Mouse (Mus musculus) frontal cortex, postnatal 10 days (tissue): ENCODE data around the gene Polr2a.
"Not testable (repeated sequence)": the region's sequence is repeated elsewhere in the genome, so short reads cannot be mapped to it uniquely, and the experiment has no call there.

Source experiments
- DNase-seq, 2 experiments: peaks; one replicate each; pipeline ENCODE4 v3.0.0; 2022; ENCODE audit warnings: low spot score in 2 of 2, mixed read lengths in 1 of 2

The Polr2a gene

GRCm38 (mm10) chr11:69754701-69755100, 3.7 kb downstream of the Polr2a start:
- no peak for DNase-seq

GRCm38 (mm10) chr11:69754233-69754632, 4.2 kb downstream of the Polr2a start:
- DNase-seq = no peak

- DNase-seq = no peak
These were observed 5.8 kb downstream of the Polr2a start for GRCm38 (mm10) chr11:69752686-69753085.

GRCm38 (mm10) chr11:69751635-69752034, 6.8 kb downstream of the Polr2a start:
- no peak for DNase-seq

GRCm38 (mm10) chr11:69731408-69731807, 27.0 kb downstream of the Polr2a start:
- DNase-seq = not testable (repeated sequence)

- no peak for DNase-seq
These were observed 29.4 kb downstream of the Polr2a start for GRCm38 (mm10) chr11:69729063-69729462.

- no peak for DNase-seq
These were observed 32.5 kb downstream of the Polr2a start for GRCm38 (mm10) chr11:69725951-69726350.

GRCm38 (mm10) chr11:69723074-69723473, 35.4 kb downstream of the Polr2a start:
- DNase-seq = no peak

GRCm38 (mm10) chr11:69720852-69721251, 37.6 kb downstream of the Polr2a start:
- DNase-seq = no peak

GRCm38 (mm10) chr11:69719423-69719822, 39.0 kb downstream of the Polr2a start:
- no peak for DNase-seq

GRCm38 (mm10) chr11:69718661-69719060, 39.8 kb downstream of the Polr2a start:
- no peak for DNase-seq

GRCm38 (mm10) chr11:69716953-69717352, 41.5 kb downstream of the Polr2a start:
- DNase-seq = no peak

- no peak for DNase-seq
These were observed 42.5 kb downstream of the Polr2a start for GRCm38 (mm10) chr11:69715929-69716328.

GRCm38 (mm10) chr11:69715482-69715881, 43.0 kb downstream of the Polr2a start:
- DNase-seq = no peak

- no peak for DNase-seq
These were observed 43.7 kb downstream of the Polr2a start for GRCm38 (mm10) chr11:69714636-69715329.

GRCm38 (mm10) chr11:69712954-69713672, 45.3 kb downstream of the Polr2a start:
- DNase-seq = no peak

- DNase-seq = no peak
These were observed 47.4 kb downstream of the Polr2a start for GRCm38 (mm10) chr11:69711082-69711481.

- no peak for DNase-seq
These were observed 48.0 kb downstream of the Polr2a start for GRCm38 (mm10) chr11:69710470-69710869.

GRCm38 (mm10) chr11:69709554-69710446, 48.6 kb downstream of the Polr2a start:
- no peak for DNase-seq

- DNase-seq = no peak
These were observed 49.7 kb downstream of the Polr2a start for GRCm38 (mm10) chr11:69708614-69709265.

- no peak for DNase-seq
These were observed 50.5 kb downstream of the Polr2a start for GRCm38 (mm10) chr11:69707873-69708381.

- DNase-seq = no peak
These were observed 51.0 kb downstream of the Polr2a start for GRCm38 (mm10) chr11:69707480-69707847.
